Mouse (Mus musculus) natural killer cell, adult 2 months (primary cell): ENCODE measurements around the gene Rpl3.

Experiments
- DNase-seq, 2 experiments: peaks; one replicate each; pipeline ENCODE4 v3.0.0; 2022; ENCODE audit warnings: low spot score in 2 of 2

Gene Rpl3

DNA sequence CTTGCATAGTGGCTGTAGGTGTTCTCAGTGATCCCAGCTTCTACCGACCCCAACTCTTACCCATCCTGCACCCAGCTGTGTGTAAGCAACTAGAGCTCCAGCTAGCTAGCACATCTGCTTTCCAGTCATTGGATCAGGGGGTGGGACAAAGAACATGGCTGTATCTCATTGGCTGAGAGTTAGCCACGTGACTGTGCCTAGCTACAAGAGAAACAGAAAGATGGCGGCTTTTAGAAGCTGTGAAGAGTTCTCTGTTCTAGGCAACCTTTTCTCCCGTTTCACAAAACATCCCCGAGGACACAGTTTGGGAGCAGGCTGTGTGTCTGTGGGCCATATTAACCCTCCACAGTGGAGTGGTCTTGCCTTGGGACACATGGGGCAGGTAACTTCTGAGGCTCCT is 23.6 kb upstream of the Rpl3 start:
- no peak for DNase-seq

DNA sequence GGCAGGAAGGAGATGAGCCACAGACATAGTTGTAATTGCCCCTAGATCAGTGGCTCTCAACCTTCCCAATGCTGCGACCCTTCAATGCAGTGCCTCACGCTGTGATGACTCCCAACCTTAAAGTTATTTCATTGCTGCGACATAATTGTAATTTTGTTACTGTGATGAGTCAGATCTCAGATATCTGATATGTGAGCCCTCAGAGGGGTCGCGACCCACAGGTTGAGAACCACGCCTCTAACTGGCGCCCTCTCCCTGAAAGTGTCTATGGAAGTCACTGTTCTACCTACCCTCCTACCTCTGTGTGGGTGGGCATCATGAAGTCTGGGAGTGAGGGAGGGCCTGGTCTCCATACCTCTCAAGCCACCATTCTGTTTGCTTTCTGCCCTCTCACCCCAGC is 22.7 kb upstream of the Rpl3 start:
- no peak for DNase-seq

DNA sequence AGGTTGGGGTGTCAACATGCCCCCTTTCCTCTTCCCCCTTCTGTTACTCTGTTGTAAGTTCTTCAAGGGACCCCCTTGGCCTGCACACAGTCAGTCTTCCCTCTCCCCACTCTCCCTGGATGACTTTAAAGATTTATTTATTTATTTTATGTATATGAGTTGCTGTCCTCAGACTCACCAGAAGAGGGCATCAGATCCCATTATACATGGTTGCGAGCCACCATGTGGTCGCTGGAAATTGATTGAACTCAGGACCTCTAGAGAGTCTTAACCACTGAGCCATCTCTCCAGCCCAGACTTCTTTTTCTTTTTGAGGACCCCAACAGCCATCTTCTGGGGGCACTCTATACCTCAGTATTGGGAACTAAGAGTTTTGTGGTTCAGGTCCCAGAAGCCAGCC is 20.8 kb upstream of the Rpl3 start:
- no peak for DNase-seq

DNA sequence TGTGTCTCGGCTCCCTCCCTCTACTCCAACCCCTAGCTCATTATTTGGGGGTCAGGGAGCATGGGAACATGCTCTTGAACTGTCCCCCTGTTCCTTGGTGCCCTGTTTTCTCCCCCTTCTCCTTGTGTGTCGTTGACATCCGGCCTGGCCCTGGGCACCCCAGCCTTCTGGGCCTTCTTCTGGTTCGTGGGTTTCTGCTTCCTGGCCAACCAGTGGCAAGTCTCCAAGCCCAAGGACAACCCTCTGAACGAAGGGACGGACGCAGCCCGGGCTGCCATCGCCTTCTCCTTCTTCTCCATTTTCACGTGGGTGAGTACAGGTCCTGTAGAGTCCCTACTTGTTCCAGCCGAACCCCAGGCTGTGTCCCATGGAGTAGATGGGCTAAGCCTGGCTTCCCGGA is 19.8 kb upstream of the Rpl3 start:
- DNase-seq, result no peak

DNA sequence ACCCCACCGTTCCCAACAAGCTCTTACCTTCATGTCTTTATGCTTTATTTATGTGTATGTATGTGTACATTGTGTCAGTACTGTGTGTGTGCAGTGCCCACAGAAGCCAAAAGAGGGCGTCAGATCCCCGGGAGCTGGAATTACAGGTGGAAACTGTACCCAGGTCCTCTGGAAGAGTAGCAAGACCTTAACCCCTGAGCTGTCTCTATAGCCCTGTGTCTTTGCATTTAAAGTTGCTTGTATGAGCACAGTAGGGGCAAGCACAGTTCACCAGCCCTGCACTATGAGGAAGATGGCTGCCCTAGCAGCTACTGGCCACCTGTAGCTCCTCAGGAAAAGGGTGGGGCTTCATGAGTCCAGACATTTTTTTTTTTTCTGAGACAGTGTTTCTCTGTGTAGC is 15.9 kb upstream of the Rpl3 start:
- DNase-seq, result no peak

DNA sequence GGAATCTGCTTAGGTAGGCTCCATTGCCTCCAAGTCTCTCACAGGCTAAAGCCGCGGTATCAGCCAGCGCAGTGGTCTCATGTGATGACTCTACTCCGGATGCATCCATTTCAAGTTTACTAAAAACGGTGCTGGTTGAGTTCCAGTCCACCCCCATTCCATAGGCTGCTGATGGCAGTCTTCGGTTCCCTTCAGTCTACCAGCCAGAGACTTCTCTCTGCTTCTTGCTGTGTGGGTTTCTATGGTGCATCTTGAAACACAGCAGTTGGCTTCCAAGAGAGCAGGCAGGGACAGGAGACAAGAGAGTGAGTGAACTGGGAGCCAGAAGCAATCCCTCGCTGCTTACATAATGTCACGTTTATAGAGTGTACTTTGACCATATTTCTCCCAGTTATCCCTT is 15.5 kb upstream of the Rpl3 start:
- no peak for DNase-seq

DNA sequence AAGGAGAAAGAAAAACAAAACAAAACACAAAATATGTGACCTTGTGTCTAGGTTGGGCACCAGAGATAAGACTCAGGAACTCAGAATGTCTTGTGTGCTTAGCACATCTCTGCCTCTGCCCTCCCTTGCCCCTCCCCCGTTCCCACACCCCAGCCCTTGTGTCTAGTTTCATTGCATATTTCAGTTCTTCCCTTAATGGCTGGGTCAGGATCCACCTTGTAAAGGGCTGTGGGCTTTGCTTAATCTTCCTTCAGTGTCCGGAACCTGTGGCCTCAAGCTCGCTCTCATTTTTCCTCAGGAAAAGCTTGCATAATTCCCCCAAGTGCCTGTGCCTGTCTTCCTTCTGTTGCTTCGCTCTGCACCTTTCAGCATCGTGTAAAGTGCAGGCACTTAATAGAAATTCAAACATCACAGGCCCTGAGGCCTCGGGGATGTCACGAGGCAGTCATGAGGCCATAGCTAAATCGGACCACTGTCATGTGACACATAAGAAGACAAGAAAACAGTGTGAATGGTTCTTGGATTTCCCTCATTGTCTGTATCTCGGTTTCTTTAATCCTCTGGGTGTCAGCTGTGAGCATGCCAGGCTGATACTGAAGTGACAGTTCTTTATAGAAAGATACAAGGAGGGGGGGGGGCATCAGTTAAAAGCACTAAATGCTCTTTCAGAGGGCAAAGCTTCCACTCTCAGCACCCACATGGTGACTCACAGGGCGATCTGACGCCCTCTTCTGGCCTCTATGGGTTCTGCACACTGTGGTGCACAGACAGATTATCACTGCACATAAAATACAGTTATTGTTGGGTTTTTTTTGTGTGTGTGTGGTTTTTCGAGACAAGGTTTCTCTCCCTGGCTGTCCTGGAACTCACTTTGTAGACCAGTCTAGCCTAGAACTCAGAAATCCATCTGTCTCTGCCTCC is 14.1 kb upstream of the Rpl3 start:
- no peak for DNase-seq

DNA sequence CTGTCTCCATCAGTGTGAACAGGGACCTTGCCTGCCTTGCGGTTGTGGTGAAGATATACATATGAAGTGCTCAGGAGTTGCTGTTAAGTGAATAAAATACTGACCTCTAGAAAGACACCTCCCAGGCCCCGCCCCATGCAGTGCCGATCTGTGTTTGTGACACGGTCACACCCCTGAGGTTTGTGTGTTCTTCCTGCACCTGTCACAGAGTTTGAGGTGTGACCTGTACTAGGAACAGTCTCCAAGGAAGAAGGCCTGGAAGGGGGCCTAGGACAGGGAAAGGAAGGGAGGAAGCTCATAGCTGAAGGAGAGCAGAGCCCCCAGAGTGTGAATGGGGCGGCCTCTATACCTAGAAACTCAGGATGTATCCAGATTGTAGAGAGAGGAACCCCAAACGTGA is 10.8 kb upstream of the Rpl3 start:
- no peak for DNase-seq

DNA sequence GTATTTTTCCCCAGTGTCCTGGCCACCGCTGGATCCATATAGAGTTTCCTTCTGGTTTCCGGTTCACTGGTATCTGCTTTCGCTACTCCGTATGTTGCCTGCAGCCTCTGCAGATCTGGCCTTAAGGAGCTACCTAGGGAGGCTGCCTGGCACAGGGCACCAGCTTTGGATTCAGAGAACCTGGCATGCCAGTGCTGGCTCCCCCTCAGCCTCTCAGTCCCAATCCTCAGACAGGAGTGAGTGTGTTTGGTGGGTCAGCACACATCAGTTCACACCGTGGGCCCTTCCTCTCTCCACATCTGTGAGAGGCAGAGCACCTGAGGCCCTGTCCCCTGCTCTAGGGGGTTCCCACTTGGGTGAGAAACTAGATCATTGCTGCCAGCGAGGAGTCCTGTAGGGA is 9.8 kb upstream of the Rpl3 start:
- DNase-seq, result no peak

DNA sequence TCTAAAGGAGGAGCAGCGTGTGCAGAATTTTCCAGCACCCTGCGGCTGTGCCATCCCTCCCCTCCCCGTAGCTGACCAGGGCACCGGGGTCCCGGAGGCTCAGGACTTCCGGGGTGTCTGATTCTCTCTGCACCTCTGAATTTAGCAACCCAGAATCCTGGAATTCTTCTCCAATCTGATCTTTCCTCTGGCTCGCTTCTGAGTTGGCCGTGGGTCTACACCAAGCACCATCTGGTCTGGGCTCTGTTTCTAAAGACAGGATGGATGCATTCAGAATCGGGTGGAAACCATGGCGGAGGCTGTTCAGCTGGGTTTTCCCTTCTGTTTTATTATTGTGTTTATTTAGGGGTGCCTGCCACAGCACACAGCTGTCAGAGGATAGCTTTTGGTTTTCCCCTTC is 9.2 kb upstream of the Rpl3 start:
- no peak for DNase-seq

DNA sequence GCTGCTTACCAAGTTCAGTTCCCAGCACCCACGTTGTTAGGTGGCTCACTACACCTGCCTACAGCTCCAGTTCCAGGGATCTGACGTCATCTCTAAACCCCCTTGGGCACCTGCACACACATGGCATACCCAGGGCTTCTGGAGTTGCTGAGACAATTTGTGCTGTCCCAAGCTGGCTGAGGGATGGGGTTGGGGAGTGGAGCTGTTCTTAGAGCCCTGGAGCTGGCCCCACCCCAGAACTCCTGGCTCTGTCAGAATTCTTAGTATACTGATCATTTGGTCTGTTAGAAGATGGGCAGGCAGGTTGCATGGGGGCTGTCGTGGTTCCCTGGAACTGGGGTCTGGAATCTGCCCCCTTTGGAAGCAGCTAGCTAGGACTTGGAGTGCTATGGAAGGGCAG is 8.5 kb upstream of the Rpl3 start:
- no peak for DNase-seq

DNA sequence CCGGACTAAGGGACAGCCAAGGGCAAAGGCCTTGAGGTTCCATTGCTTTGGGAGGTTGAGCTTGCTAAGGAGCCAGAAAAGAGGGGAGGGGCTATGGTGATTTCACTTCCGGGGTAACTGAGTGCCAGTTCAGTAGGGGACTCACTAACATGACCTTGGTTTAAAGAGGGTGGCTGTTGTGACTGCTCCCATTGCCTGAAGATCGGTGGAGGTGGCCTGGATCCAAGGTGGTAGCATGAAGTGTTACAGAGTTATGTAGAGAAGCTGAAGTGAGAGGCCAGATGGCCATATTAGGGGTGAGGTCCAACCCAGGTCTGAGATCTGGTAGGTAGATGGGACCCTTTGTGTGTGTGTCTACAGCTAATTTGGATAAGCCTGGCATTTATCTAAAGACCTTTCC is 7.8 kb upstream of the Rpl3 start:
- DNase-seq, result no peak

DNA sequence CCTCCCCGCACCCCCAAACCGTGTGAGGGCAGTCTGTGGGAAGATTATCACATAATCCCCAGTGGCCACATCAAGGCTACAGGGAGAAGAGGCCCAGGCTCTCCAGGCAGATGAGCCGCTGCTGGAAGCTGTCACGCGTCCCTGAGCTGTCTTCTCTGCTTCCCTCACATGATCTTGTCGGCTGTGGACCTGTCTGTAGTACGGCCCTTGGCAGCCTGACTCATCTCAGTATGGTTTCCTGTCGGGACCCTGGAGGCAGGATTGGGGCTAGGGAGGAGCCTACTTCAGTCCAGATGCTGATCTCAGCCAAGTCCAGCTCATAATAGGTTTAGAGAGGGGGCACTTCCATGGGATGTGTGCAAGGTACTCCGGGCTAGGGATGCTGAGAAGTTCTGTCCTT is 7.1 kb upstream of the Rpl3 start:
- DNase-seq, result no peak

DNA sequence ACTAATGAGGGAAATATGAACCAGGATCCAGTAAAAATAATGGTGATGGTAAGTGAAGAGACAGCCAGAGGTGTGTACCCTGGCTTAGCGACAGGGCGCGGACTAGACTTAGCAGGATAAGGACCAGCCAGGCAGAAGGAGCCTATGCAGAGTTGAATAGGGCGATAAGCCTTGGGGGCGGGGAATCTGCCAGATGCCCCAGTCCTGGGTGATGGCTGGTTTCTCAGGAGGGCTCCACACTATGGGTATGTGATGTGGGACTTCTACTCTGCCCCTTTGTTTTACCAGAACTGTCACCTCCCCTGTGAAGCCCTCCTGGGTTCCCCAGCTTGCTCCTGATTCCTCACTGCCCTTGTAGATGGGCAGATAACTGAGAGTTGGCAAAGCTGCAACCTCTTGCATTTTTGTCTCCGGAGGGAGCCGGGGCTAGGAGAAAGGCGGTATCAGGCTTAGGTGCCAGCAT is 6.4 kb upstream of the Rpl3 start:
- no peak for DNase-seq

DNA sequence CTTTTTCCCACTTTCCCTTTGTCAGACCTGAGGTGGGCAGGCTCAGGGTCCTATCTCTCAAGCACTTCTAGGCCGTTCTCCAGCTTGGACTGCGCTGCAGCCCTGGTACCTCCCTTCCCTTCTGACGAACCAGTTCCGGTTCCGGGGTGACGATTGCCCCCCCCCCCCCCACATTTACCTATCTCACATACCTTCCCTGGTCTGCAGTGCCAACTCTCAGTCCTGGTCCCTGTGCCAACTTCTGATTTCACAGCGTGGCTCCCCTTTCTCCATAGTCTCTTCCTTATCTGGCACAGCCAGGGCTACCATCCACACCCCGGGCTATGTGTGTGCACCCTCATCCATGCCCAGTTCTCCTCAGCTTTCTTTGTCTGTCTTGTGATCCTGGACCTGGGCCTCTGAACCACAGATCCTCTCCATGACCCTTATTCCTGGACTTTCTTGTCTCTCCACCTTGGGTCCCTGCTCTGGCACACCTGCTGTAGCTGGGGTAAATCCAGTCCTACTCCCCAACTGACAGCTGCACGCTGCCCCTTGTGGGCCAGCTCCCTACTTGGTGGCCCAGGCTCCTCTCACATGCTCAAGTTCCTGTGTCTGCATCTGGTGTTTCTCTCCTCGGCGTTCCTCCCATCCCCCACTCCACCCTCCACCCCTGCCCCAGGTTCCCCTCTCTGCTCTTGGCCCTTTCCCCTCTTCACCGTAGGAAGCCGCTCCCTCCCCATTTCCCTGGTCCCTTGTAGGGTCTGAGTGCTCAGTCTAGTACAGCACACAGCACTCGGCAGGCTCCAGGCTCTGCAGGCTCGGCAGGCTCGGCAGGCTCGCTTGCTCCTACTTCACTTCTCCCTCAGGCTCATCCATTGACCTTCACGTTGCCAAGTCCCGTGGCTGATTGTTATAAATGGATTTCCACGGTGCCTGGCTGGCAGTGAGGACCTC is 5.5 kb upstream of the Rpl3 start:
- DNase-seq, result no peak

DNA sequence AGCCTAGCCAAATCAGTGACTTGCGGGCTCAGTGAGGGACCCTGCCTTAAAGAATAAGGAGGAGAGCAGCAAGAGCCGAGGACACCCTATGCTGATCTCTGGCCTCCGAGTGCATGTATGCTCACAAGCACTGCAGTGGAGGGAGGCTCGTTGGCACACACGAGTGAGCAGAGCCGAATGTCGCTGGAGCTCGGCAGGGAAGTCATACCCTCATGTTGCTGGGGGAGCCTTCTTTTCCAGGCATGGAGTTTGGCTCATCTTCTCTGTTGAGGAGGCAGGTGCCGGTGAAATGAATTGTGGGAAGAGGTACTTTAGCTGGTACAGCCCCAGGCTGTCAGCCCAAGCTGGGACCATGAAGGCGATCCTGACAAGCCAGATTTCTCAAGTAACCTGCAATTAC is 4.7 kb upstream of the Rpl3 start:
- DNase-seq, result no peak

DNA sequence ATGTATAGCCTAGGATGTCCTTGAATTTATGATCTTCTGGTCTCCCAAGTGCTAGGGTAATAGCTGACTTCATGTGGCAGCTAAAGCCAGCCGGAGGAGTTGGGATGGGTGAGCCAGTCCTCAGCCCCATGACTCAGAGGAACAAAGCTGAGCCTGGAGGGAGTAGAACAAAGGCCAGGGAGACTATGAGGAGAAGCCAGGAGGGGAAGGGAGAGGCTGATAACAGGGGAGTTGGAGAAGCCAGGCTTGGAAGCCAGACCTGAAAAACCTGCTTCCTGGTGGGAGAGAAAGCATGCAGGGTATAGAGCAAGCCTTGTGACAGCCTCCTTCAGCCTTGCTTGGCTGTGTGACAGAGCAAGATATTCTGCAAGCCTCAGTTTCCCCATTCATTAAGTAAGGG is 3.9 kb upstream of the Rpl3 start:
- DNase-seq, result no peak

DNA sequence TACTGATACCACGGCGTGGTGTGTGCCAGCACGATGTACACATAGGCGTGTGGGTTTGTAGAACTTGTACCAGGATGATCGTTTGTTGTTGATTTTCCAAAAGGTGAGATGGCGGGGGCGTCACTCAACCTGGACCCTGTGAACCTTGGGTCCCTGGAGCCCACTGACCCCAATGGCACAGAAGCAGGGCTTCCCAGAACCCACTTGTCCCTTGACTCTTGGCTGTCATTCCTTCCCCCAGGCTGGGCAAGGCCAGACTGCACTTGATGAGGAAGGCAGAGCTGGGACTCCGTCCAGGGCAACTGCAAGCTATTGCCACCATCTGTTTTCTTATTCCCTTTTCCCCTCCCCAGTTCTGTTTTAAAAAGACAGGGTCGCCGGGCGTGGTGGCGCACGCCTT is 2.5 kb upstream of the Rpl3 start:
- no peak for DNase-seq

DNA sequence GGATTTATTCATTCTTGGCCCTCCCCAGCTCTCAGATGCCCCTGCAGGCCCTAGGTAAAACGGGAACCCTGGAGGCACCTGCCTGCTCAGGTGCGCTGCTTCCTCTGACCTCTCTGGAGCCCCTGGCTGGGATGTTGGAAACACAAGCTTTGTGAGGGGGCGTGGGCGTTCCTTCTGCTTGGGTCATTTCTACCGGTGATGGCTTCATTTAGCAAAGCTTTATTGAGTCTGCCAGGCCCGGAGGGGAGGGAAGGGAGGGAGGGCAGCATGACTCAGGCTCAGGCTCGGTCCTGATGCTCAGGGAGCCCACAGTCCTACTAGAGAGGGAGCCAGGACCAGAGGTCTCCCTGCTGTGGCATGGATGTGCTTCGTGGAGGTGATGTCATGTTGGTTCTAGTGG is 931 bp upstream of the Rpl3 start:
- DNase-seq, result no peak

DNA sequence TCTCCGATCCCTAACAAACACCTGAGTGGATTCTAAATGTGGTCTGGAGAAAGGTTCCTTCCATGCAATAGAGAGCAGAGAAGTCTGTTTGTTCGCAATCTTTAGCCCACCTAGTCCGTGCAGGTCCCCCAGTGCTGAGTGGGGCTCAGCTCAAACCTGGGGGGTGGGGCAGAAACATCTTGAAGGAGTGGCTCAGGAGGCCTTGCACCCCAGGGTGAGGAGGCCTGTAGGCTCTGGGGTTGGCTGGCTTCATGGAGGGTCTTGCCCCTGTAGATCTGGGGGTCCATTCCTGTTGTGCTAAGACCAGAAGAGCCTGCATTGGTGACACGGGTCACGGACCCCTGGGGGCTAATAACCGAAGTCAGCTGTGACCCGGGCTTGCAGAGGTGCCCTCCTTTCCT is 373 bp upstream of the Rpl3 start:
- DNase-seq, result no peak

DNA sequence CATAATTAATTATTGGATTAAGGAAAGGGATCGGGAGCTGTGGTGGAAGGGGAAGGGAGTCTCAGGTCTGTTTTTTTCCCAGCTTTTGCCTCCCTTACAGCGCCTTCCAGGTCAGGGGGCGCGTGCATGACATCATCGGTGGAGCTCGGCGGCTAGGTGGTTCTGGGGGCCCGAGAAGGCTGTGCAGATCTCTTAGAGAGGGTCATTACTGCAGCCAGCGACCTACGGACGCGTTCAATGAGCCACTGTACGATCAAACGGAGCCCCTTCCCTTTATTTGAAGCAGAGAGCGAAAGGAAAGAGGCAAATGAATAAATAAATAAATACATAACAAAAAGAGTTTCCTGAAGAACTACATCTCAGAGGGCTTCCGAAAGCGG is 937 bp downstream of the Rpl3 start:
- DNase-seq, result no peak

DNA sequence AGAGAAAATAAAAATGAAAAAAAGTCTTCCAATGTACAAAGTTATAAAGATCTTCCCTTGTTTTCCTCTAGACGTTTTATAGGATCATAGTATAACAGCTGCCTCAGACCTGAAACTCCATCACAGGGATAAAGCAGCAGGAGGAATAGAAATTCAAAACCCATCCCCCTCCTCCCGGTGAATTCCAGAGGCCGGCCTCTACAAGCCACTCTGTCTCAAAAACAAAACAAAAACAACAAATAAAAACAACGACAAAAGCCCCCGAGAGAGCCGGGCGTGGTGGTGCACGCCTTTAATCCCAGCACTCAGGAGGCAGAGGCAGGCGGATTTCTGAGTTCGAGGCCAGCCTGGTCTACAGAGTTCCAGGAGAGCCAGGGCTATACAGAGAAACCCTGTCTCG is 1.5 kb downstream of the Rpl3 start:
- DNase-seq, result no peak

DNA sequence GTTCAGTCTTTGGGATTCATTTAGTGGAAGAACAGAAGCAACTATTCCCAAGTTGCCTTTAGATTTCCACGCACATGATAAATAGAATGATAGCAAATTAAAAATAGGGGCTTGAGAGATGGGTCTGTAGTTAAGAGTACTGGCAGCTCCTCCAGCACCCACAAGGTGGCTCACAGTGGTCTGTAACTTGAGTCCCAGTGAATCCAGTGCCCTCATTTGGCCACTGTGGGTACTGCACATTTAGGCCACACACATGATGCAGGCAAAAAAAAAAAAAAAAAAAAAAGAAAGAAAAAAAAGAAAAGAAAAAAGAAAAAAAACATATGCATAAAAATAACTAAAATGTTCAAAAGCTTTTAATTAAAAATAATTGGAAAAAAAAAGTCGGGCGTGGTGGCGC is 3.0 kb downstream of the Rpl3 start:
- peak; percentile 88 to 94 for DNase-seq
